Comparison of ENCODE assay signal across 9 mouse cellular contexts in the genomic region with DNA sequence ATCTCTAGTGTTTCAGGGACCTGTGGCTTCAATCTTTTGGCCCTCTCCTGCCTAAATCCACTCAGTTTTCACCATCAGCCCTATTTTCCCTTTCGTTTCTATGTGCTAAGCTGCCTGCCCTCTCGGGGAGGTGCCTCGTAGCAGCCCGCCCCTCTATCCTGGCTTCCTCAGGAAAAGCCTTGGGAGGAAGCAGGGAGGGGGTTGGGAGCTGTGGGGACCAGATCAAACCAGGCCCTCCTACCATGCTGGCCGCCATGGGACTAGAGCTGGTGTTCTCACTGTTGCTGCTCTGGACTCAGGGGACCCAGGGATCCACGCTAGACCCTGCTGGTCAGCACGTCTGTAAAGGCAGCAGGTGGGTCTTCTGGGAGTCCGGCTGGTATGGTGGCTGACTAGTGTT. TPM values are rescaled to one million over a fixed set of nuclear protein-coding genes. Genes with fewer than 3 reads are reported as not detected.
DNase-seq lines count a peak whose midpoint lies in the region; ATAC-seq and TF ChIP-seq lines count a peak whose summit lies in the region.
"Had no signal": no experiment of that assay in that cellular context is flagged by ENCODE, and none has a peak within 500 bp of the region (broad histone marks: within the 10 kb centered on the region; RNA-seq: fewer than 3 reads in every experiment).

Scarf1 (plus strand) TSS at position 205 of the 400 bp plus-strand sequence.

- H3K4me3 ChIP-seq in embryonic facial prominence, embryonic 10.5 days: peak within 1 kb of the TSS; percentile 2; the same call in 1 of the 2 replicates
- no peak within 1 kb of the TSS for H3K4me3 ChIP-seq in hindbrain, embryonic 11.5 days (ENCODE audit: low read depth, low read length)
- no peak within 1 kb of the TSS for H3K4me3 ChIP-seq in limb, embryonic 14.5 days (replicated peaks; ENCODE audit: low read length)
- H3K4me3 ChIP-seq in stomach, embryonic 16.5 days (replicated peaks; ENCODE audit: low read length): peak within 1 kb of the TSS; percentile 6; the same call in 1 of the 2 replicates

- no peaks in the 10 kb centered on the region for H3K9me3 ChIP-seq in embryonic facial prominence, embryonic 10.5 days
- H3K9me3 ChIP-seq in hindbrain, embryonic 11.5 days (ENCODE audit: control insufficient read depth, low read length): no peaks in the 10 kb centered on the region
- no peaks in the 10 kb centered on the region for H3K9me3 ChIP-seq in limb, embryonic 14.5 days (ENCODE audit: control insufficient read depth, low read length)
- H3K9me3 ChIP-seq in stomach, embryonic 16.5 days (replicated peaks; ENCODE audit: control insufficient read depth, low read length): no peaks in the 10 kb centered on the region

- no peaks in the 10 kb centered on the region for H3K27me3 ChIP-seq in embryonic facial prominence, embryonic 10.5 days (replicated peaks; ENCODE audit: low read depth, poor library complexity, severe bottlenecking)
- no peaks in the 10 kb centered on the region for H3K27me3 ChIP-seq in hindbrain, embryonic 11.5 days (ENCODE audit: control insufficient read depth, insufficient read depth, low read length)
- no peaks in the 10 kb centered on the region for H3K27me3 ChIP-seq in limb, embryonic 14.5 days (ENCODE audit: control insufficient read depth, insufficient read depth, low read length)
- H3K27me3 ChIP-seq in stomach, embryonic 16.5 days (ENCODE audit: control insufficient read depth, insufficient read depth, low read length): no peaks in the 10 kb centered on the region
- H3K27me3 ChIP-seq: Patski had no signal

- H3K4me1 ChIP-seq in embryonic facial prominence, embryonic 10.5 days: peaks cover 32% of the 10 kb centered on the region
- peaks cover 4% of the 10 kb centered on the region; the same call in 1 of the 2 replicates for H3K4me1 ChIP-seq in hindbrain, embryonic 11.5 days (replicated peaks; ENCODE audit: control insufficient read depth, insufficient read depth, low read length)
- H3K4me1 ChIP-seq in limb, embryonic 14.5 days (ENCODE audit: control insufficient read depth, insufficient read depth, low read length): peaks cover 7% of the 10 kb centered on the region
- H3K4me1 ChIP-seq in stomach, embryonic 16.5 days (ENCODE audit: control insufficient read depth, insufficient read depth, low read length): peaks cover 15% of the 10 kb centered on the region

- TF ChIP-seq POLR2A in limb, embryonic 14.5 days (IDR thresholded peaks at IDR 0.05; ENCODE audit: borderline replicate concordance, extremely low read depth, insufficient read depth, insufficient read length): no peak

- H3K27ac ChIP-seq in embryonic facial prominence, embryonic 10.5 days (replicated peaks): peak within 1 kb of the TSS; percentile 2; the same call in 1 of the 2 replicates
- no peak within 1 kb of the TSS for H3K27ac ChIP-seq in hindbrain, embryonic 11.5 days (ENCODE audit: low read depth, low read length)
- H3K27ac ChIP-seq in limb, embryonic 14.5 days (replicated peaks; ENCODE audit: low read depth, low read length): no peak within 1 kb of the TSS
- H3K27ac ChIP-seq in stomach, embryonic 16.5 days (ENCODE audit: low read length): no peak within 1 kb of the TSS

- peak; percentile 73 for DNase-seq in ZHBTc4 (ENCODE audit: low read depth, low spot score)
- DNase-seq in embryonic facial prominence, embryonic 10.5 days (ENCODE audit: low spot score): no peak
- no peak for DNase-seq in hindbrain, embryonic 11.5 days (ENCODE audit: low spot score)
- DNase-seq in limb, embryonic 14.5 days (ENCODE audit: low spot score): peak; percentile 19
- no peak for DNase-seq in cerebellum, adult 11 months
- DNase-seq in layer of hippocampus, postnatal 25 days (ENCODE audit: extremely low spot score in 1 of 2, low spot score in 1 of 2): no peak
- DNase-seq in ovary, postnatal 14 days (ENCODE audit: low spot score): no peak

- no peak within 1 kb of the TSS for H3K4me2 ChIP-seq in hindbrain, embryonic 11.5 days (replicated peaks; ENCODE audit: low read depth, low read length)
- H3K4me2 ChIP-seq in limb, embryonic 14.5 days (replicated peaks; ENCODE audit: low read depth, low read length, severe bottlenecking): 0 out of 2 replicates have a peak within 1 kb of the TSS, but pooled peaks have one; percentile 21
- H3K4me2 ChIP-seq in stomach, embryonic 16.5 days (ENCODE audit: low read depth, low read length): 0 out of 2 replicates have a peak within 1 kb of the TSS, but pooled peaks have one; percentile 6

- 0 out of 2 replicates have a peak within 1 kb of the TSS, but pooled peaks have one; percentile 1 for H3K9ac ChIP-seq in hindbrain, embryonic 11.5 days (ENCODE audit: low read depth, low read length)
- H3K9ac ChIP-seq in limb, embryonic 14.5 days (ENCODE audit: low read depth, low read length, severe bottlenecking): 0 out of 2 replicates have a peak within 1 kb of the TSS, but pooled peaks have one; percentile 25
- peak within 1 kb of the TSS; percentile 40; the same call in 1 of the 2 replicates for H3K9ac ChIP-seq in stomach, embryonic 16.5 days (ENCODE audit: low read length)

- no peak for ATAC-seq in hindbrain, embryonic 11.5 days (ENCODE audit: low FRiP score)
- no peak for ATAC-seq in limb, embryonic 14.5 days (ENCODE audit: low FRiP score, low read depth)
- no peak for ATAC-seq in stomach, embryonic 16.5 days (ENCODE audit: insufficient read depth, low FRiP score)
- ATAC-seq: Patski had no signal

- H3K36me3 ChIP-seq in embryonic facial prominence, embryonic 10.5 days (replicated peaks): peaks cover 37% of the 10 kb centered on the region
- peaks cover 5% of the 10 kb centered on the region for H3K36me3 ChIP-seq in hindbrain, embryonic 11.5 days (ENCODE audit: control insufficient read depth, insufficient read depth, low read length)
- peaks cover 15% of the 10 kb centered on the region for H3K36me3 ChIP-seq in limb, embryonic 14.5 days (ENCODE audit: control insufficient read depth, insufficient read depth, low read length)
- H3K36me3 ChIP-seq in stomach, embryonic 16.5 days (ENCODE audit: control insufficient read depth, insufficient read depth, low read length): peaks cover 7% of the 10 kb centered on the region

- WGBS in embryonic facial prominence, embryonic 10.5 days: 55% methylated on average over 8 of the region's 8 CpGs
- 47% methylated on average over 8 of the region's 8 CpGs for WGBS in hindbrain, embryonic 11.5 days
- 45% methylated on average over 8 of the region's 8 CpGs for WGBS in limb, embryonic 14.5 days
- 58% methylated on average over 8 of the region's 8 CpGs for WGBS in stomach, embryonic 16.5 days

RNA-seq across cellular contexts. Expression of gene Scarf1, which starts in this region (rescaled TPM):
- polyA plus RNA-seq in embryonic facial prominence, embryonic 10.5 days (2016; fragmentation: Nextera tagmentation; extraction: Ambion mirVana): 4.8 and 5.1 TPM in 2 replicates
- polyA plus RNA-seq in hindbrain, embryonic 11.5 days (2014; fragmentation: Nextera tagmentation; extraction: Ambion mirVana): 3.4 and 4.0 TPM in 2 replicates
- 8.5 and 11.2 TPM in 2 replicates for polyA plus RNA-seq in limb, embryonic 14.5 days (2012; rRNA removed)
- 5.4 and 6.0 TPM in 2 replicates for polyA plus RNA-seq in limb, embryonic 14.5 days (2014; fragmentation: Nextera tagmentation; extraction: Ambion mirVana)
- polyA plus RNA-seq in stomach, embryonic 16.5 days (2015; fragmentation: Nextera tagmentation; extraction: Ambion mirVana): 6.2 and 6.7 TPM in 2 replicates
- total RNA-seq in layer of hippocampus, postnatal 25 days (2021): 1 to 10 TPM; 1.4 to 1.6 TPM

Comparison
In these comparisons a context has a peak if more than half of its experiments do, and no peak if none do; other contexts are left out.
1. DNase-seq: peak in ZHBTc4 (single experiment) and limb, embryonic 14.5 days (single experiment); none in embryonic facial prominence, embryonic 10.5 days (single experiment), hindbrain, embryonic 11.5 days (single experiment), cerebellum, adult 11 months (single experiment), layer of hippocampus, postnatal 25 days (0 of 2) and ovary, postnatal 14 days (single experiment).
2. H3K4me3 ChIP-seq: peak in embryonic facial prominence, embryonic 10.5 days (single experiment) and stomach, embryonic 16.5 days (single experiment); none in hindbrain, embryonic 11.5 days (single experiment) and limb, embryonic 14.5 days (single experiment).
3. Peak in every context shown above with its lines, with median percentiles within 50 percentile points of each other: H3K9ac ChIP-seq.